Mouse (Mus musculus): Measurements from ENCODE around the gene Mogat1.
"Not testable (repeated sequence)": the region's sequence is repeated elsewhere in the genome, so short reads cannot be mapped to it uniquely, and the experiment has no call there.

Gene Mogat1

DNA sequence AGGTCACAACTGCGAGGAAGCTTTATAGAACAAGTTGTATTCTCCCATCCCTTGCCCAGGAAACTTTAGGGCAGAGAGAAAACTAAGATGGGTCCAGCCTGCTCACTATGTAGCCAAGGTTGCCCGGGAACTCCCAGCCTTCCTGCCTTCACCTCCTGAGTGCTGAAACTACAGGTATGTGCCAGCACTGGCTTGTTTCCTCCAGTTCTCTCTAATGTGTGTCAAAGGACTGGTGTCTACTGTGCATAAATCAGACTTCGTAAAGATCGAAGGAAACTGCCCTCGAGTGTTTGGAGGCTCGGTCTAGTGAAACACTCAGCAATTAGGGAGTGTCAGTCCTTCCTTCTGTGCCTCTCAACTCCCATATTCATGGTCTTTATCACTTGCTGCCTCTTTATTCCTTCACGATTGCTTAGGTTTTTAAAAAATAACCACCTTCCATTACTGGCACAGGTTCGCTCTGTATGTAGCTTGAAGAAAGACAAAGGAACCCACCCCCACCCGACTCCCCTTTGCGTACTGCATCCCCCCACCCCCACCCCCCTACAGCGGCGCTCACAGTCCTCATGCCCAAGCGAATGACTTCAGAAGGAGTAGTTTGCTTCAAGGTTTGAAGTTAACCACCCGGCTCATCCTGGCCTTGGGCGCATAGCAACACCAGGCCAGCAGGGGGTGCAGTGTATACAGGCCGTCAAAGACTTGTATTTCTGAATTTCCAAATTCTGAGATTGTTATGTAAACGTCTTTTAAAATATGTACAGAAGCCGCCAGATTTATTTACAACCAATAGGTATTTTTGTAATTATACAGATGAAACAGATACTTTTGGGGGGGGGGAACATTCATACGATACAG, 25.7 kb downstream of the Mogat1 start:
- in situ Hi-C loops (cut with MboI; ENCODE audit: low sequenced_read_pairs) = no loop called here

DNA sequence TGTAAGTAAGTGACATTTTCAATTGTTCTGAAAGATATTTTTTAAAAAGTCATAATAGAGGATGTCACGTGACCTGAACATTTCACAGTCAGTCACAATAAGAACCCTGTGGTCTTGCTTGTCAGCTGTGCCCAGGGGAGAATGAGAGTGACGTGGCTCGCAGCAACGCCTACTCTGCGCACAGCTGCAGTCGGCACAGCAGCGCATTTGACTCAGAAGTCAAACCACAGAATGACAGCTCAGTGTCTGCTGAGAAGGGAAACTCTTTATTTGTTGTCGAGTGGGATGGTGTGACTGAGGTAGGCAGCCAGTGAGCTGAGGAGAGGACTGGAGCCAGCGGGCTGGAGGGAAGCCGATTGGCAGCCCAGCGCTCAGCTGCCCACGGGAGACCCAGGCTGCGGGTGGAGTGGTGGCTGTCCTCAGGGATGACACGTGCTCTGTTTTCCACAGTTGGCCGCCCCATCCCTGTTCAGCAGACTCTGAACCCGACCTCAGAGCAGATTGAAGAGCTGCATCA, 26.8 kb downstream of the Mogat1 start:
- in situ Hi-C loops (cut with MboI; ENCODE audit: low sequenced_read_pairs) = no loop called here

DNA sequence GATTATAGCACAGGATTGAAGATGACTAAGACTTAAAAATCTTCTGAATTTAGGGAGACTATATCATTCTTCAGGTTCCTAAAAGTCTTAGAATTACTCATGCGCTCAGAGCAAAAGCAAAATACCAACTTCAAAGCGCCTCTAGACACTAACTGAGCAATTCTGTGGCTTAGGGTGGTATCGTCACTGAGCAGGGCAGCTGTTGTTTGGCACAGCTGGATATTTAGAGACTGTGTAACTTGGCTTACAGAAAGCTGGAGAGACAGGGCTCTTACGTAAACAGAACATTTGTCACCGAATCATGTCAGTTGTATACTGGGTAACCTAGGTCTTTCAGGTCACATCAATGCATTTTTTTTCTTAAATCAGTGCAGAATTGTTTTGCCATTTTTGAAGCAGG, 27.6 kb downstream of the Mogat1 start:
- in situ Hi-C loops (cut with MboI; ENCODE audit: low sequenced_read_pairs) = no loop called here

DNA sequence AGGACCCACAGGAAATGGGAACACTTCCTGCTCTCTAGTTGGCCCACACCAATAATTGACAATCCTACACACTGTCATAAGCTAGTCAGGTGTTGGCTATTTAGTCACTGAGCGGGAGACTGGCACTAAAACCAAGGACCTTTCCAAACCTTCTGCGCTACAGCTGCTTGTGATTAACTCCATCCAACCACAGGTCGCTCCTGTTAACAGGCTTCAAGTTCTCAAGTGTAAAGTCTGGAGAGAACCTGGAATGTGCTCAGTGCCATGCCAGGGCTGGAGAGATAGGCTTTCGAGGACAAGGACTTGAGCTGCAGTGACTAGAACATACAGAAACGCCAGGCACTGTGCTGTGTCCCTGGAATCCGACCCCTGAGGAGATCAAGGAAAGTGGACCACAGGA, 28.4 kb downstream of the Mogat1 start:
- in situ Hi-C loops (cut with MboI; ENCODE audit: low sequenced_read_pairs) = no loop called here

DNA sequence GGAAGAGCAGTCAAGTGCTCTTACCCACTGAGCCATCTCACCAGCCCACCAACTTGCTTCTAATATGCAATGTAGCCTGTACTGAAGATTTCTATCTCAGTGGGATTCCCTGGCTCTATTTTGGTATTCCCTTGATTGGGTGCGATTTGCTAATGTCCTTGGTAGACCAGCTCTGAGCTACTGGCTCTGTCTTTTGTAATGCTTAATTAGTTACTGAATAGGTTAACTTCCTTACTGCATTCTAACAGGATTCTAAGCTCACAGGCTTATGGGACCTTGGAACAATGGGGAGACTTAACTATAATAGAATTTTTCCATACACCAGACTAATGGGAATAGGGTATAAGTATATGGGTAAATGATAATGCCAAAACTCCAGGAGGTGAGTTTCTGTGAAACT, 32.8 kb downstream of the Mogat1 start:
- in situ Hi-C loops (cut with MboI; ENCODE audit: low sequenced_read_pairs) = not testable (repeated sequence)

DNA sequence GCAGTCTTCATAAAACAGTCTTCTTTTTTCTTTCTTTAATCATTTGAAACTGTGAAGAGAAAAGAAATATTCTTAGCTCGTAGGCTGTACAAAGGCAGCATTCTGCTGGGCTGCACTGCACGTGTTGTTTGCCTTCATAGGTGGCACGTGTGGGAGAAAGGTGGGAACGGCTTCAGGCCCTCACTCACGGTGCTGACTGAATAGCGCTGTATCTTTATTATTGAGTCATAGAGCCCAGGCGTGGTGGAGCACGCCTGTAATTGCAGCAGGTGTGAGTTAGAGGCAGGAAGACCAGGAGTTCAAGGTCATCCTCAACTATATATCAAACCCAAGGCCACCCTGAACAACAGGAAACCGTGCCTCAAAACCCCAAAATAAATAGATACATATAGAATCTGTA, 35.5 kb downstream of the Mogat1 start:
- in situ Hi-C loops (cut with MboI; ENCODE audit: low sequenced_read_pairs) = no loop called here

DNA sequence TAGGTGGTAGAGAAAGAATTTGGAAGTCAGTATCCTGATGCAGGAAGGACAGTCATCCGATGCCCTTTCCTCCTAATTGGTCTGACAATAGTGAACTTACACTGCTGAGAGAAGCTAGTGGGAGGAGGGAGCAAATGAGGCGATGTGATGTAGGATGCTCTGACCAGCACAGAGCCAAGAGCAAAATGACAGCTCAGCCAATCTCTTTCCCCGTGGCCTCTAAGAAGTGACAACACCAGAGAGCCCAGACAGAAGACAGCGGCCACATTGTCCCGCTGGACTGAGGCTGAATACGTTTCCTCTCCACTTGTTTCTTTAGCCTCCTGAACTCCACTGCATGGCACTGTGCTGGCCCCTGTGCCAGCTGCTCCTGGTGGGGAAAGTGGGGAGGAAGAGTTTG, 38.2 kb downstream of the Mogat1 start:
- in situ Hi-C loops (cut with MboI; ENCODE audit: low sequenced_read_pairs) = no loop called here

DNA sequence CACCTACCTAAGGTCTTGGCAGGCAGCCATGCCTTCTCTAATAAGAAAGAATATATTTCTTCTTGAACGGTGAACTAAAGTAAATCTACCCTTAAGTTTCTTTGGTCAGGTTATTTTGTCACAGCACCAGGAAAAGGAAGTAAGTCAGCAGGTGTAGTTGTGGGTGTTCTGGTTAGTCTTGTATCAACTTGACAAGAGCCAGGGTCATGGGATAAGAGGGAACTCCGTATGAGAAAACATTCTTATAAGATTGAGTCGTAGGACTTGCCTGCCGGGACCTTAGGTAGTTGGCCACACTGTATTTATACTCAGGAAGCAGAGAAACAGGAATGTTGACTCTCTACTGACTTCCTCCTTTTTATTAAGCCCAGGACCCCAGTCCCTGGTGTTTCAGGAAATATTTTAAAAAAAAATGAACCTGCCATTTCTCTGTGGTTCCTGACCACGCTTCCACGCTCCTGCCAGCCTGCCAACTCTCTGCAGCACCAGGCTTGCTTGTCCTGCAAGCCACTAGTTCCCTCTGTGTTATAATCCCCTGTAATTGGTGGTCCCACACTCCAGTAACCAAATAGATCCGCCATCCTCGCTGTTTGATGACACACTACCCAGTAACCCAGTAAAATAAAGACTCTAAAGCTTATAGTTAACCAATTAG, 43.3 kb downstream of the Mogat1 start:
- in situ Hi-C loops (cut with MboI; ENCODE audit: low sequenced_read_pairs) = no loop called here

DNA sequence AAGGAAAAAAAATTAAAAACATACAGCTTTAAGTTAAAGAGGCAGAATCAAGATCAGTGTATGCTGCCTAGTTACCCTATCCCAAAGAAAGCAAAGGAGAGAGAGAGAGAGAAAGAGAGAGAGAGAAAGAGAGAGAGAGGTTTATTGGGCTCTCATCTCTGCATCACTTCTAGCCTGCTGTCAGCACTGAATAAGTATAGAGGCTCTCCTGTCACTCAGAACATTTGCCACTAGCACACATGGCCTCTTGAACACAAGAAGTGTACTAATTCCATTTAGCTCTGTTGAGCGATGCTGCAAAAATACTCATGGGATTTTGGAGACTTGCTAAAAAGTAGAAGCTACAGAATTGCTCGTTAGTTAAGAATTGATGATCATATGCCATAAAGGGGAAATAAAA, 56.2 kb downstream of the Mogat1 start:
- in situ Hi-C loops (cut with MboI; ENCODE audit: low sequenced_read_pairs) = no loop called here

DNA sequence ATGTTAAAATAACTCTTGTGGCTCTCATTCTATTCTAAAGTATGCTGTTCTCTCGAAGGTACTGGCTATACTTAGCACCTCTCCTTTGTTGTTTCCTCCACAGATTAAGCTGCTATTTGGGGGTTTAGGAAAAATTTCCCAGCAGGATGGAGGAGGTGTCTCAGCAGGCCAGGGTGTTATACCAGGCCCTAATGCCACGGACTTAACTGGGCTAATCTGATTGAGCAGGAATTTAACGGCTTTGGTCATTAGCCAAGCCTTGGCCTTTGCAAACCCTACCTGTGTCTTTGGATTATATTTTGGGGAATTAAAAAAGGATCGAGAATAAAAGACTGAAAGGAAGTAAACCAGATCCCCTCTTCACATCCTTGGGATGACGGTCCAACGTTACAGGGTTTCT, 56.6 kb downstream of the Mogat1 start:
- in situ Hi-C loops (cut with MboI; ENCODE audit: low sequenced_read_pairs) = no loop called here

DNA sequence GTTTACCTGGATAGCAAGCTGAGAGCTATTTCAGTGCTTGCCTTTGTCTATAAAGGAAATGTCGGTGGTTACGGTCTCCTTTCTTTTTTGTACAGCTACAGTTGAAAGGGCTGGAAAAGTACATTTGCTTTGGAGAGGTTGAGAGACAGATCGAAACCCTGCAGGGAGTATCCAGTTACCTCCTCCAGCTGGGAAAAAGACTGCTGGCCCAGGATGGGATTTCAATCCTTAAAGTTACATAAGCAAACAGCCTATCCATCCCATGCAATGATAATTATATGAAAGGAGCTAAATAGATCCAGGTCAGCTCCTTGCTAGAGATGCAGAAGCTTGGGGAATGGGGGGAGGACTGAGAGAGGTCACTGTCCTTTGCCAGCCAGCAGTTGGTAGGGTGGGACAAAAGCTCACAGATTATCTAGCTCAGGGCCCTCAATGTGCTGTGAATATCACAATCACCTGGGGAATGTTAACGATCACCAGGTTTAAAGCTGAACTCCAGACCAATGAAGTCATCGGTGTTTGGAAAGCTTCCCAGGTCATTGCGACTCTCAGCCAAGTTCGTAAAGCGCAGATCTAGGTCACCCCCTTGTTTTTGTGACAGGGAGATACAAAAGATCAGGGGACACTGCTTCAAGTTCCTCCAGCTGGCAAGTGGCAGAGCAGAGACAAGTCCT, 57.2 kb downstream of the Mogat1 start:
- in situ Hi-C loops (cut with MboI; ENCODE audit: low sequenced_read_pairs) = no loop called here

DNA sequence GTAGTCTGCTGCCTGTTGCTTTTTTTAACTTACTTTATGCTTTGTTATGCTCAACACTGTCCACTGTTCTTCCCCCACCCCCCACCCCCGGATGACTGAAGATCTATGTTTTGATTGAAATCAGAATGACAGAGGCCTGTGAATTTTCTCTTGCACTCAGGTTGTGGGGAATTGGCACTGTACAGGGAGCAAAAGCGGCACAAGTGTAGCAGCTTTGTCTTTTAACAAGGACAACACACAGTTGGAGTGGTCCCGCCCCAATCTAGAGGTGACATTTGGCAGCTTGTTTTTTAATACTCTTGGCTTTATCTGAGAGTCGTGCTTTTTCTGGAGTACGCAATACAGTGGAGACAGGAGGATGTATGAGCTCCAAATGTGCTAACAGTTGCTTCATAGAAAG, 58.8 kb downstream of the Mogat1 start:
- in situ Hi-C loops (cut with MboI; ENCODE audit: low sequenced_read_pairs) = no loop called here

DNA sequence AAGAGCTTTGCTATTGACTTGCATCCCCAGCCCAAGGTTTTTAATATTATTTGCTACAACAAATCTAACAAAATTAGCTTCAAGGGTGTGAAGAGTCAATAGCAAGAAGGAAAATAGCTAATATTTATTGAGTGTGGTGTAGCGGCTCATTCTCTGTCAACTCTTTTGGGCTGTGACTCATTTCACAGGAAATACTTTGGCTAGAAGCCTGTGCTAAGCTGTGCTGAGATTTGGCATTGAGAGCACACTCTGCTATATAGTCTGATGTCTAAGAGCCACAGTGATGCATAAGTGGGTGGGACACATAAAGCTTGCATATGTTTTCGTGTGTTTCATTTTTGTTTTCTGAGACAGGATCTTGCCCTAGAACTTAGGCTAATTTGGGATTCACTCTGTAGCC, 74.3 kb downstream of the Mogat1 start:
- in situ Hi-C loops (cut with MboI; ENCODE audit: low sequenced_read_pairs) = no loop called here

DNA sequence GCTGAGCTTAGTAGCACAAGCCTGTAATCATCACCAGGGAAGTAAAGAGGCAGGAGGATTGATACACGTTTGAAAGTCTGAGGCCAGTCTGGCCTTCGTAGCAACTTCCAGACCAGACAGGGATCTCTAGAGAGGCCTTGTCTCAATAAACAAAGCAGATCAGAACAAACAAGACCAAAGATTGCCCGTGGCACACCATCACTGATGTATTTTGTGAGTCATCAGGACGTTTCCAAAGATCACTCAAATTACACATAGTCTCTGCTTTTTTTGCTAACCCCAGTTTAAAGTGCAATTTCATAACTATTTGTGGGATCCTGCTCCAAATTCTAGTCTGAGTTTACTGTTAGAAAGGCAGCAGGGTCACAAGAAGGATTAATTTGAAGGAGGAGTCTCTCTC, 76.2 kb downstream of the Mogat1 start:
- in situ Hi-C loops (cut with MboI; ENCODE audit: low sequenced_read_pairs) = no loop called here
